Mouse (Mus musculus) MN1 (cell line): Measurements from ENCODE around the gene A730015C16Rik.

Experiments
- DNase-seq: peaks from one replicate; pipeline ENCODE4 v3.0.0-alpha.2; 2016; ENCODE audit warnings: low spot score

The A730015C16Rik gene

DNA sequence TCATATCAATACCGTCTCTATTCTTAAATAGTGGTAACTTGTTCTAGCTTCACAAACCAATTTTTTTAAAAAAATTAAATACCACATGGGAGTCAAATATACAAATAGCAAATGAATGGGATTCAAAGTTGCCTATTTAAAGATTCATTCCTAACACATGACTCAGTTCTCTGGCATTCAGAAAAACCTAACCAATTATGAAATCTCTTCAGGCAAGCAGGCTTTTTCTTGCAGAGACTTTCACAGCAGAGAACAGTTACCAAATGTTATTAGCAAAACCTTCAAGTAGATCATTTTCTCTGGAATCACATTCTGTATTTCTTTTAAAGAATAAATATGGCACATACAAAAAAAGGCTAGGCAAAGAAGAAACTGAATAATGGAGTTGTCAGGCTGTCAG, 17.7 kb downstream of the A730015C16Rik start:
- no peak for DNase-seq

DNA sequence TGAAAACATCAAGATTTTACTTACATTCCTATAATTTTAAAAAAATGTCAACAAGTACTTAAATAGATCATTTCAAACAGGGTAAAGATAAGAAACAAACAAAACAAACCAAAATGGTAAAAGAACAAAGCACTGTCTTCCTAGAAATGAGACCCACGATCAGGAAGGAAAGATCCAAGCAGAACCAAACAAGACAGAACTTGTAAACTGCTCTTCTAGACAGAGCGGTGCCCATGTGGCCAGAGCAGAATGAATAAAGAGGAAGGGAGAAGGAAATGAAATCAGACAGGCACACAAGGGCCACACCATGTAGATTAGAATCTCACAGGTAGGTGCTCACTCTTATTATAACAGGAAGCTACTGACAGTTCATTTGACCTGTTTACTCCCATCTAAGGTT, 21.8 kb downstream of the A730015C16Rik start:
- DNase-seq, result no peak

DNA sequence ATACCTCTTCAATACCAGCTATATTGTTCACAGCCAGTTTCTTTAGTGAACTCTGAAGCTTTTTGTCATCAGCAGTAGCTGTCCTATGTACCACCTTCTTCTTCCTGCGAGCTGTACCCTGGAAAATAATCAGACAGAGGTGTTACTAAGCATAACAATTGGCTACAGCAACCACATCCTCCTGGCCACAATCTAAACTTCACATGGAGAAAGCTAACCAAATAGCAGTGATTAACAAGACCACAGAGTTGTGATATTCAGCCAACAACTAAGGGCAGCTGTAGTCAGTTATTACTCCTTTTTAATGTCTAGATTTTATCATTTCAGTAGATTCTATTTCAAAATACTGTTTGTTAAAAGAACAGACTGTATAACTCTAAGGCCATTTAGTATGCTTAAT, 22.3 kb downstream of the A730015C16Rik start:
- no peak for DNase-seq

DNA sequence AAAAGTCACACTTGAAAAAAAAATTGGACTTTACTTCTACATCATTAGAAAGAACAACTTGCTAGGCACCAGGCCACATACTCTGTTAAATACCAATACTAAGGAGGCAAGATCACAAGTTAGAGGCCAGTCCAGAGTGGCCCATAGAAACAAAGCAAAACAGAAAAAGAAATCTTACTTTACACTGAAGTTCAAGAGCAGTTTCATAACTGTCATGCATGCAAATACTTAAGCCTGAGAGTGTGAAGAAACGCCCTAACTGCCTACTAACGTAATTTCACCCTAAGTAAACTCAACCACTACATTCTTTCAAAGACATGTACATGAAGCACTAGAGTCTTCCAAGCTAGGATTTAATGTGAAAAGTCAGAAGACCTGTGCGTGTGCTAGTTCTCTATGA, 22.7 kb downstream of the A730015C16Rik start:
- no peak for DNase-seq

DNA sequence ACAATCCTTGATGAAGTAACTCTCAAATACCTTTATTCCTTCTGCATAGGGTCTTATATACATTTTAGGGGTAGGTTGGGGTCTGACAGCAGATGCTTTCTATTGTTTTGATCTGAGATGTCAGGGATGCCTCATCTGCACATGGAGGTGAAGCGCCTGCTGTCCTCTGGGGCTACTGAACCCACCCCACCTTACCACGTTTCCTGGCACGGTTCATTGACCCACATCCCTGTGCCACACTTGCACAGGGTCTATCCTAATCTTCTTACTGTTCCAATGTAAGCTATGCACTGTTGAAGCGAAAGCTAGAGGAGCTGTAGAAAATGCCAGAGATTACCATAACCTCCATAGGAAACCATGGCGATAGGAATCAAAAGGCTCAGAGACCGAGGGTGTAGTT, 36.9 kb downstream of the A730015C16Rik start:
- no peak for DNase-seq

DNA sequence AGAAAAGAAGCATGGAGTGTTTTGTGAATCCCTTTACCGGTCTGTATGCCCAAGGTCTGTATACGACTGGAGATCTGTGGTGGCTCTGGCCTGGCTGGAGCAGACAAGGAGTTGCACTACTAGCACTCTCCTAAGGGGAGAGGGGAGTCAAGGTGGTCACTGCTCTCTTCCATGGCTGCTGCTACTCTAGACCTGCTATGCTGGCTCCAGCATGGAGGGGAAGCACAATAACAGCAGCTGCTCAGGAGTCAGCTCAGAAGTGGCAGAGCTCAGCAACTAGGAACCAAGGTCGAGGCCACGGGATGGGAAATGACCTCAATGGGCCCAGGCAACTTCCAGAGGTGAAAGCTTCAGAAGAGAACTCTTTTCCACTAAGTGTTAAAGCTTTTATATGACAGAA, 37.3 kb downstream of the A730015C16Rik start:
- no peak for DNase-seq

DNA sequence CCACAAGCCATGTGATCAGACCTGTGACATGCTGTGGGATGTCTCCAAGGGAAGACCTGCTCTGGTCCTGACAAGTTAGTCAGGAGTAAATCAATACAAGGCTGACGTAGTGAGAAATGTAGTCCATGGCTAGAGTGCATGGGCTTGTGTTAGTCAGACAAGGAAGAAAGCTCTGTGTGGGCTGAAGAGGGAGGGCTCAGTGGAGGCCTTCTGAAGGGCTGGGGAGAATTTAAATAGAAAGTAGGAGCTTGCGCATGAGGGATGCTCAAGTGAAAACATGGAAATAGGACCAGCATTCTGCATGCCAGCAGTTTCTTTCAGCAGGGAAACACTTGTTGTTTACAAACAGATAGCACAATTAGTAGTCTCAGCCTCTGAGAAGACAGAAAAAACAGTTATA, 44.9 kb downstream of the A730015C16Rik start:
- no peak for DNase-seq

DNA sequence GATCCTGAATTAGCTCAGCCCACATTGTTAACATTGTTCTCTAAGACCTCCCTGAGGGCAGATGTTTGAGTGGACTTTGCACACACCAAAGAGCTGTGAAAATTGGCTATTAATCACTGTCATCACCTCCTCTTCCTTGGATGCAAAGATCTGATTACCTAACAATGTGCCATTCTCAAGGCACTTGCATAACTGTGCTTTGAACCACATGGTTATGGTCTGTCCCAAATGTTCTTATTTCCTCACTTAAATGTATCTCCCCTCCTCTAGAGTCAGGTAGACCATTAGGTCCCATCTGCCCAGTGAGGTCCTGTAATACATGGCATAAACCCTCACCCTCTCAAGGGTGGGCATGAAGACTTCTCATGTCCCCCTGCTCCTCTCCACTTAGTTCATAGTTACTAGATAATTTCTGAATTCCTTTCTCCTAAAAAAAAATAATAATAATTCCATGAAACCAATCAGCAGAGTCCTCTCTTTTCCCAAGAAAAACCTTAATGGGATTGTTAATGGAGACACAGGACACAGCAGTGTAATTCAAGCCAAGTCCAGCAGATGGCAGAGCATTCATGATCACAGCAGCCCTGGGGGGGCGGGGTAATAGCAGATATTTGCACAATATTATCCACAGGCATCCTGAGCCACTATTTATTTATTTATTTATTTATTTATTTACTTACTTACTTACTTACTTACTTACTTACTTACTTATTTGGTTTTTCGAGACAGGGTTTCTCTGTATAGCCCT, 50.2 kb downstream of the A730015C16Rik start:
- DNase-seq, result peak; percentile 48
